Mouse (Mus musculus): ENCODE results near the gene Nr5a2.
"Not testable (repeated sequence)": the region's sequence is repeated elsewhere in the genome, so short reads cannot be mapped to it uniquely, and the experiment has no call there.

Gene Nr5a2

GRCm38 (mm10) chr1:136832305-136833152, 127.7 kb downstream of the Nr5a2 start:
- DNase-seq = peak in 1 of 2 experiments; percentile 13

- DNase-seq = no peak
Observed at GRCm38 (mm10) chr1:136830992-136831391, 129.3 kb downstream of the Nr5a2 start.

- no peak for DNase-seq
Observed at GRCm38 (mm10) chr1:136829931-136830330, 130.3 kb downstream of the Nr5a2 start.

- DNase-seq = no peak
Observed at GRCm38 (mm10) chr1:136823897-136824296, 136.4 kb downstream of the Nr5a2 start.

- DNase-seq = no peak
Observed at GRCm38 (mm10) chr1:136800625-136801024, 159.6 kb downstream of the Nr5a2 start.

GRCm38 (mm10) chr1:136796361-136797090, 163.7 kb downstream of the Nr5a2 start:
- peak; percentile 36 to 38 for DNase-seq

GRCm38 (mm10) chr1:136792957-136793883, 167.0 kb downstream of the Nr5a2 start:
- DNase-seq = not testable (repeated sequence)

Data from kidney, postnatal 36 days (tissue).